Mouse (Mus musculus) T-helper 2 cell (primary cell): ENCODE data around the gene Fibcd1.

Experiments
- in situ Hi-C: fragments of 300-600 bp; cut with MboI, MseI; formaldehyde crosslinking; loops from one replicate; pipeline ENCODE4 v1.15.1; 2025; ENCODE audit warnings: high pct_unique_total_duplicates

Fibcd1 gene

GRCm38 (mm10) chr2:31811086-31811958 lies 34.5 kb downstream of the Fibcd1 start:
- in situ Hi-C loops, result loop anchor here (10.0 kb wide), 1 partner anchor 73 kb away; the partner anchor contains the start of gene Lamc3

DNA sequence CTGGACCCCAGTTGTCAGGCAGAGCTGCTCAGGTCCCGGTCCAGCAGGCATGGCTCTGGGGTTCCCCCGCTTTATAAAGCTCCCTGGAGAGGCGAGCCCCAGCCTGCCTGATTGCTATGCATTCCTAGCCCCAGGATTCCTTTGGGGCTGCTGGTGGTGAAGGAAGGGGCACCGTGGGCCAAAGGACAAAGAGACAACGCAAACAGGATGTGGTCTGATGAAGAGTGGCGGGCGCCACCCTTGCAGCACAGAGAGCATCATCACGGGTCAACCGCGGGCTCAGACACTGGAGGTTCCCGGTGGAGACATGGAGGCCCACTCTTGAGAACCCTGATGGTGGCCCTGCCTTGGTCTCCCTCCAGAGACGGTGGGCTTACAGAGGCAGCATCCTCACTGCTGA lies 35.4 kb downstream of the Fibcd1 start, which contains the start of gene Qrfp:
Qrfp (minus strand) TSS at position 137 of the 400 bp plus-strand sequence.
- in situ Hi-C loops, result loop anchor here (10.0 kb wide), 1 partner anchor 74 kb away; the partner anchor contains the start of gene Lamc3

DNA sequence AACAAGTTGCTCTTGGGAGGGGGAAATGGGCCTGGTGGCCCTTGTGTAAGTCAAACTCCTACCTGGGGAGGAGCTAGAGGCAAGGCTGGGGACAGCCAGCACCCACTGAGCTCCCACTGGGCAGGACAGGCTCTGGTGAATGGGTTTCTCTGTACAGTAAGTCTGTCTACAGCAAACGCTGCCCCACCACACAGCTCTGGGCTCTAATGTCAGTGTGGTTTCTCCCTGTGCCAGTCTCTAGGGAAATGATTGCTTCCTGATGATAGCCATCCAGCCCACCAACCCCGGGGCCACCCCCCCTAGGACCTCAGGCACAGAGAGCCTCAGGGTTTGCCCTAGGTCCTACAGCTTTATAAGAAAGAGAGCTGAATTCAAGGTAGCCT lies 36.5 kb downstream of the Fibcd1 start:
- in situ Hi-C loops, result no loop called here

DNA sequence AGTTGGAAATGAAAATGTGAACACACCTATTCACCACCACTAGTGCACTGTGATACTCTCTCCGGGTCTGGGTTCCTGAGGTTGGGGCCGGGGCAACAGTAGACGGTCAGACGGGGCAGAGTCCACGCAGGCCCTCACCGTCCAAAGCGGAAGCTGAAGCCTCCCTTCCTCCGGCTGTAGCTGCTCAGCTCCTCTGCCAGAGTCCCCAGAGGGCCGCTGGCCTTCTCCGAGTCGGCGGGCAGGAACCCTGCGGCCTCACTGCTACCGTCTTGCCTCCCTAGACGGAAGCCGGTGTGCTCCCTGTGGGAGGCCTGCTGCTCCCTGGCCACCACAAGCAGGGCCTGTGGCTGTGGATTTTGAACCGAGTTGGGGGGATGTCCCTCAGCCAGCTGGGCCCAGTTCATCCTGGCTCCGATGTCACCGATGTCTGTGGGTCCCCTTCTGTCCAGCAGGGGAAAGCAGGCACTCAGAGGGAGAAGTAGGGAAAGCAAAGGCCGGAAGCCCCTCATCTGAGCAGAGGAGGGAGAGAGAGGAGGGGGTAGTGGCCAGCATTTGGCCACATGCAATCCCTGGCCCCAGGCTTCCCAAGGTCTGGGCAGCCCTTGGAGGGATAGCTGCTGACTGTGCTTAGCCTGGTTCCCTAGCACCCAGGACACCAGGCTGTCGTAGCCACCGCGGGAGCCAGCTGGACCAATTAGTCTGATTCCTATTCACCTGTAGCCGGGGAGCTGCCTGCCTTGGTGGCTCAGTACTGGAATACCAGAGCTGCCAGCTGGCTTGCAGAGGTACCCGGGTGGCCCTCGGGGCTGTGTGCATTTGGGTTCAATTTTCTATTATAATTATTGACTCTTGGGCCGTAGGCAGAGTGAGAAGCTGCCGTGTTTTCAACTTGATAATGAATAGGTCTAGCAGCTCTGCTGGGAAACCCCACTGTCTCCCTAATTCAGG lies 37.1 kb downstream of the Fibcd1 start:
- in situ Hi-C loops, result no loop called here

GRCm38 (mm10) chr2:31806639-31807382 lies 39.0 kb downstream of the Fibcd1 start:
- in situ Hi-C loops, result no loop called here

DNA sequence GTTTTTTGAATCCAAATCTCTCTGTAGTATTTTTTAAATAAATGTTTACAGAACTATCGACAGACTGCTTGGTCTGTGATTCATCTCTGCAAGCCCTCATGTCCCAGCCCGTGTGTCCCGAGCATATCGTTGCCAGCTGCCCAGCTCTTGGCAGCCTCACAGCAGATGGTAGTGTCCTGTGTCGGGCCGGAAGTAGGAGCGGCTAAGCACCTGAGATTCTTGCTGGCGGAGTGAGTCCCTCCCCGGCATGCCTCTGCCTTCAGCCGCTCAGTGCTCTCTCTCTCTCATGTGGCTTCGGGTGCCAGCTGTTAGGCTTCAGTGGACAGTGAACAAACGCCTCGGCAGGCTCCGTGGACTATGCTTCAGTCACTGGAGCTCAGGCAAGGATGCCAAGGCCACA lies 42.3 kb downstream of the Fibcd1 start:
- in situ Hi-C loops, result no loop called here

- in situ Hi-C loops, result no loop called here
Observed at GRCm38 (mm10) chr2:31802811-31803210, 43.0 kb downstream of the Fibcd1 start.

- in situ Hi-C loops, result no loop called here
Observed at GRCm38 (mm10) chr2:31801416-31801815, 44.4 kb downstream of the Fibcd1 start.

- in situ Hi-C loops, result no loop called here
Observed at GRCm38 (mm10) chr2:31796943-31797342, 48.9 kb downstream of the Fibcd1 start.

- in situ Hi-C loops, result no loop called here
Observed at GRCm38 (mm10) chr2:31792611-31793010, 53.2 kb downstream of the Fibcd1 start.

DNA sequence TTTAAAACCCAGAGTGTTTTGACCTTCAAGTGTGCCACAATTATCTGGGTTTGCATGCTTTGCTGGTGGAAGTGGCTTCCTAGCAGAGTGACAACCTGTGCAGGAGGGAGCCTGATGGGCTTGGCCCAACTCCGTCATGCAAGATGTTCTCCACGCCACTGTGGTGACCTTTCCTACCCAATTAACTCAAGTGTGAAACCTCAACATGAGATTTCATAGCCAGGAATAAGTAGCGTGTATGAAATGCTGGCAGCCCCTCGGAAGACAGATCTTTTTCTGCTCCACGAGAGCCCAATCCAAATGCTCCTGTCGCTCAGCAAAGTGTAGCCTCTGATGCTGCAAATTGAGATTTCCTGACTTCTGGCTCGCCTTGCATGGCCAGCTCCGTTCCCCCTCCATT lies 54.5 kb downstream of the Fibcd1 start:
- in situ Hi-C loops, result no loop called here

DNA sequence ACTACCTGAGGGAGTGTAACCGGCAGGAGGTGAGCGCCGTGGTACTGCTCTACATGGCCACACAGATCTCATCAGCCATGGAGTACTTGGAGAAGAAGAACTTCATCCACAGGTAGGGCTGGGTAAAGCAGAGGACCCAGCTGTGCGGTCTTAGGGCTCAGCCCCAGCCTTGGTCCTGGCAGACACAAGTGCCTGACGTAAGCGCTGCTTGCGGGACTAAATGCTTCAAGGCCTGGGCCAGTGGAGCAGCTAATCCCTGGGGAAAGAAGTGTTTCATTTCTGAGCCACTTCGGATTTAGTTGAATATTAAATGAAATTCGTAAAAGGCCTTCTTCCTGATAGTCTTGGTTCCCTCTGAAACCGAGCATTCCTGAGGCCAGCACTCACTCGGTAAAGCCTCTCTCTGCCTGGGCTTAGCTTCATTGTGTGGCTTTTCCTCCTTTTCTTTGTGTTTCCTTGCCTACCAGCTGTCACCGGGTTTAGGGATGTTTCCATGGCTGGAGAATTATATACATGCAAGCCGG lies 55.0 kb downstream of the Fibcd1 start:
- in situ Hi-C loops, result no loop called here

DNA sequence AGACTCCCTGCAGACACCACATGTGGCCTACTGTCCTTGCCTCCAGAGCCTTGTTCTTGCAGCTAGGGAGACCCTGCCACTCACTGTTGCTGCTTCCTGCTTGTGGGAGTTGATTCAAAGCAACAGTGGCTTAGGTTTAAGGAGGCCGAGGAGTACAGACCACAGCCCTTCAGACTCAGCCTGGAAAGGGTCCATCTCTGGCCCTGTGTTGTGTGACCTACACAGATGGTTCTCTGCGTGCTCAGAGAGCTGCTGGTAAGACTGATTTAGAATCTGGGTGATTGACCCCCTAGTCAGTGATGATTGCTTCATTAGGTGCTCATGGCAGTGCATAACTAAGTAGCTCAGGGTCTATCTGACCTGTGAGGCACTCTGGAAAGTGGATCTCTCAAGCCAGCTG lies 56.6 kb downstream of the Fibcd1 start:
- in situ Hi-C loops, result no loop called here

DNA sequence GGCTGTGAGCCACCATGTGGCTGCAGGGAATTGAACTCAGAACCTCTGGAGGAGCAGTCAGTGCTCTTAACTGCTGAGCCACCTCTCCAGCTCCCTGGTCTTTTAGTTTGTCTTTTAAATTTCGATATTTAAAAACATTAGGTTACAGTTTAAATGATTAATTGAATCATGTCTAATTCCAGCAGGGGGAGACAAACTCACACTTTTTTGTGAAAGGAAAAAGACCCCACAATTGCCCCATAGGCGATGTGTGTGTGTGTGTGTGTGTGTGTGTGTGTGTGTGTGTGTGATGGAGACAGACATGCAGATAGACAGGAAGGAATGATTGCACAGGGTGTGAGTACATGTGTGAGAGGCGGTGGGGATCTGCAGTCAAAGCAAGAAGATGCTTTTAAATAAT lies 57.6 kb downstream of the Fibcd1 start:
- in situ Hi-C loops, result no loop called here

DNA sequence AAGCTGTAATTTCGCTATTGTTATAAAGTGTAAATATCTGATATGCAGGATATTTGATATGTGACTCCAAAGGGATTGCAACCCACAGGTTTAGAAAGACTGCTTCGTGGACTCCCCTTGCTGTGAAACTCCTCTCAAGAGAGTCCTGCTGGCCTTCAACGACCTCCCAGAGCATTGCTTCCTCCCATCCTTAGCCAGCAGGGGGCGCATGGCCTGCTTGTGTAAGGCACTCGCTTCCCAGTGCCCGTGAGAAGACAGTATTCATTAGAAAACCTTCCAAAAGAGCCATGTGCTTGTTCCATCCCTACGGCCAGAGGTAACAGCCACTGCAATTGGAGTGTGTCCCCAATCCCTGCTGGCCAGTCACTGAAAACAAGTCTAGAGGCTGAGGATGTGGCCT lies 58.8 kb downstream of the Fibcd1 start:
- in situ Hi-C loops, result no loop called here

- in situ Hi-C loops, result no loop called here
Observed at GRCm38 (mm10) chr2:31785074-31785473, 60.7 kb downstream of the Fibcd1 start.

GRCm38 (mm10) chr2:31782958-31783602 lies 62.7 kb downstream of the Fibcd1 start:
- in situ Hi-C loops, result loop anchor here (5.0 kb wide), 1 partner anchor 101 kb away; no protein-coding TSS in a partner anchor

DNA sequence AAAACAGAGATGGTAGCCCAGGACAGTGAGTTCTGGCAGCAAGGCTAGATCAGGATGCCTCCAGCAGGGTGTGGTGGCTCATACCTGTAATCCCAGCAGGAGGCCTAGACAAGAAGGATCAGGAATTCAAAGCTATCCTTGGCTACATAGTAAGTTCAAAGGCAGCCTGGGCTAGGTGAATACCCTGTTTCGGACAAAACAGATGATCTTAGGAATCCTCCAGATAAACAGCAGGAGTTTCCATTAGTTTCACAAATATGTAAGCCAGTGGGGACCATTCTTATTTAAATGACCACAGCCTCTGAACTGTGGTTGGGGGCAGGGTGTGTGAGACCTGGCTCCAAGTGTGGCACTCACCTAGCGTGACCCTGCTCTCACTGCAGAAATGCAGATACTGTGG lies 66.5 kb downstream of the Fibcd1 start:
- in situ Hi-C loops, result no loop called here

DNA sequence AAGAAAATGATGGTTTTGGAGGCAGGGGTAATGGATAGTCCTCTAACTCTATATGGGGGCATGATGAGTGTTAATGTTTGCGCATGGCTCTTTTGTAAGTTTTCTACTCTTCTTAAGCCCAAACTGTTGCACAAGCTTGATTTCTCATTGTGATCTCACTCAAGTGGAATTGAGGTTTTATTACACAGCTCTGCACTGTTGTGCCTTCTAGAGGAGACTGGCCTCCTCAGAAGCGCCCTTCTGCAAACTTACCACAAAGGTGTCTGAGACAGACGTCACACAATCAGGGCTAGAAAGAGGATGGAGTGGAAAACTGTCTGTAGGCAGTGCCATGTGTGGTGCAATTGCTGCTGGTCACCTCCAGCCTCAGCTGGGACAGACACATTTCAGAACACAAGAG lies 69.3 kb downstream of the Fibcd1 start:
- in situ Hi-C loops, result no loop called here

- in situ Hi-C loops, result no loop called here
Observed at GRCm38 (mm10) chr2:31770781-31771441, 74.9 kb downstream of the Fibcd1 start.
